22 mouse cellular contexts compared by ENCODE assay signal in the genomic region with DNA sequence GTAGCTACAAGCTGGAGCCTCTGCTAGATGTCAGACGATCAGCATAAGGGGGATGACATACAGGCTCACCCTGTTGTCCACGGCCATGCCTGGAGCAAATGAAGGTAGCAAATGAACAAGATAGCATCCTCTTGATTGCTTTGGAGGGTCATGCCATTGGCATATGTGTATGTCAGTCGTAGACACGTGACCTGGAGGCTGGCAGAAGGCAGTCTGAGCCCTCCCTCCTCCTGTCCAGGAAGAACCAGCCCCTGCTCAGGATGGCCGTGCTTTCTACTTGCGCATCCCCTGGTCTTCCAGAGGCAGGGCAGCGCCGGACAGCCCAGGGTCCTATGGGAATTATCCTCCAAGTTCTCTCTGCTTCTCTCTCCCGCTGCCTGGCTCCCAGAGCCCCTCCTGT. TPM values are rescaled to one million over a fixed set of nuclear protein-coding genes. Genes with fewer than 3 reads are reported as not detected.
DNase-seq lines count a peak whose midpoint lies in the region; ATAC-seq and TF ChIP-seq lines count a peak whose summit lies in the region.
"Had no signal": no experiment of that assay in that cellular context is flagged by ENCODE, and none has a peak within 500 bp of the region (broad histone marks: within the 10 kb centered on the region; RNA-seq: fewer than 3 reads in every experiment).

No protein-coding gene starts in this region.

- TF ChIP-seq CTCF in MEL (IDR thresholded peaks at IDR 0.05 in 2 of 3, conservative IDR thresholded peaks at IDR 0.05 in 1 of 3; ENCODE audit: control insufficient read depth in 1 of 3, insufficient read depth in 1 of 3, low read depth in 2 of 3, low read length in 3 of 3, poor library complexity in 1 of 3, severe bottlenecking in 1 of 3): no peak
- no peak for TF ChIP-seq CTCF in liver, postnatal 0 days (IDR thresholded peaks at IDR 0.05; ENCODE audit: low read depth)

- H3K27me3 ChIP-seq in midbrain, embryonic 10.5 days (ENCODE audit: low read depth, poor library complexity, severe bottlenecking): peaks cover 89% of the 10 kb centered on the region
- peaks cover 6% of the 10 kb centered on the region; the same call in 1 of the 2 replicates for H3K27me3 ChIP-seq in midbrain, embryonic 15.5 days (replicated peaks)
- peaks cover 28% of the 10 kb centered on the region in 2 experiments for H3K27me3 ChIP-seq in MEL (ENCODE audit: control insufficient read depth in 1 of 2, insufficient read depth in 2 of 2, low read length in 2 of 2)
- H3K27me3 ChIP-seq in forebrain, embryonic 15.5 days: no peaks in the 10 kb centered on the region
- no peaks in the 10 kb centered on the region for H3K27me3 ChIP-seq in stomach, embryonic 16.5 days (ENCODE audit: control insufficient read depth, insufficient read depth, low read length)
- H3K27me3 ChIP-seq in liver, postnatal 0 days (ENCODE audit: insufficient read depth, low read length): peaks cover 4% of the 10 kb centered on the region; the same call in 1 of the 2 replicates

- H3K36me3 ChIP-seq in midbrain, embryonic 10.5 days: no peaks in the 10 kb centered on the region
- peaks cover 10% of the 10 kb centered on the region; the same call in 1 of the 2 replicates for H3K36me3 ChIP-seq in midbrain, embryonic 15.5 days (replicated peaks)
- H3K36me3 ChIP-seq in MEL (ENCODE audit: control insufficient read depth in 1 of 2, insufficient read depth in 2 of 2, low read length in 2 of 2): peaks cover 0 to 3% of the 10 kb centered on the region in 2 experiments; a peak in 1 of 4 replicates
- peaks cover 18% of the 10 kb centered on the region for H3K36me3 ChIP-seq in forebrain, embryonic 15.5 days
- no peaks in the 10 kb centered on the region for H3K36me3 ChIP-seq in stomach, embryonic 16.5 days (ENCODE audit: control insufficient read depth, insufficient read depth, low read length)
- no peaks in the 10 kb centered on the region for H3K36me3 ChIP-seq in liver, postnatal 0 days (replicated peaks; ENCODE audit: insufficient read depth, low read length)
- H3K36me3 ChIP-seq: heart, embryonic 13.5 days; limb, embryonic 10.5 days; liver, embryonic 12.5 days; lung, embryonic 15.5 days had no signal

- no peak overlapping the region for H3K9ac ChIP-seq in midbrain, embryonic 15.5 days
- H3K9ac ChIP-seq in MEL (ENCODE audit: control insufficient read depth, low read depth, low read length, poor library complexity, severe bottlenecking): no peak overlapping the region
- H3K9ac ChIP-seq in forebrain, embryonic 15.5 days (replicated peaks): 0 out of 2 replicates have a peak overlapping the region, but pooled peaks have one; percentile 4
- H3K9ac ChIP-seq in stomach, embryonic 16.5 days (ENCODE audit: low read length): 0 out of 2 replicates have a peak overlapping the region, but pooled peaks have one; percentile 7
- H3K9ac ChIP-seq in liver, postnatal 0 days (replicated peaks): no peak overlapping the region
- H3K9ac ChIP-seq: liver, embryonic 12.5 days; lung, embryonic 15.5 days; neural tube, embryonic 12.5 days had no signal

- no peaks in the 10 kb centered on the region for H3K9me3 ChIP-seq in midbrain, embryonic 10.5 days (replicated peaks)
- H3K9me3 ChIP-seq in midbrain, embryonic 15.5 days: no peaks in the 10 kb centered on the region
- no peaks in the 10 kb centered on the region for H3K9me3 ChIP-seq in MEL (replicated peaks; ENCODE audit: insufficient read depth, low read length)
- H3K9me3 ChIP-seq in forebrain, embryonic 15.5 days: no peaks in the 10 kb centered on the region
- no peaks in the 10 kb centered on the region for H3K9me3 ChIP-seq in stomach, embryonic 16.5 days (replicated peaks; ENCODE audit: control insufficient read depth, low read length)
- H3K9me3 ChIP-seq in liver, postnatal 0 days (ENCODE audit: low read length): no peaks in the 10 kb centered on the region
- H3K9me3 ChIP-seq: heart, embryonic 13.5 days; limb, embryonic 10.5 days; liver, embryonic 12.5 days; lung, embryonic 15.5 days; neural tube, embryonic 12.5 days had no signal

- TF ChIP-seq RAD21 in MEL (IDR thresholded peaks at IDR 0.05; ENCODE audit: low read depth, low read length): no peak

- no peak for DNase-seq in midbrain, embryonic 10.5 days (ENCODE audit: low spot score)
- DNase-seq in MEL (ENCODE audit: low read depth, low spot score): no peak
- DNase-seq in left cerebral cortex, adult 9 months (ENCODE audit: low spot score in 2 of 2): no peak
- no peak for DNase-seq in liver, postnatal 0 days
- DNase-seq: adrenal gland, adult 2 months; cerebellum, adult 11 months; heart, postnatal 4 days; midbrain, embryonic 14.5 days; right cerebral cortex, postnatal 14 days; thymus, adult 18-20 months had no signal

- H3K79me2 ChIP-seq in MEL (ENCODE audit: control insufficient read depth, insufficient read depth, low read length, poor library complexity): no peaks in the 10 kb centered on the region

- 76% methylated on average over 9 of the region's 9 CpGs for WGBS in midbrain, embryonic 10.5 days
- 61% methylated on average over 9 of the region's 9 CpGs for WGBS in midbrain, embryonic 15.5 days
- WGBS in forebrain, embryonic 15.5 days: 75% methylated on average over 9 of the region's 9 CpGs
- whole genome bisulfite sequencing in stomach, embryonic 16.5 days: 65% methylated on average over 9 of the region's 9 CpGs
- 76% methylated on average over 9 of the region's 9 CpGs for WGBS in liver, postnatal 0 days (ENCODE audit: insufficient replicate concordance)

- no peak for TF ChIP-seq EP300 in MEL (IDR thresholded peaks at IDR 0.05; ENCODE audit: low read depth in 1 of 2, low read length in 2 of 2)
- TF ChIP-seq EP300 in liver, postnatal 0 days (IDR thresholded peaks at IDR 0.05; ENCODE audit: low read depth): no peak

- TF ChIP-seq POLR2A in MEL (IDR thresholded peaks at IDR 0.05; ENCODE audit: control insufficient read depth in 1 of 2, insufficient read depth in 1 of 2, low read depth in 1 of 2, low read length in 2 of 2, poor library complexity in 1 of 2): no peak

- H3K4me3 ChIP-seq in midbrain, embryonic 10.5 days: no peak overlapping the region
- no peak overlapping the region for H3K4me3 ChIP-seq in midbrain, embryonic 15.5 days
- no peak overlapping the region for H3K4me3 ChIP-seq in MEL (ENCODE audit: control insufficient read depth in 1 of 2, insufficient read depth in 1 of 2, low read depth in 2 of 2, low read length in 2 of 2)
- H3K4me3 ChIP-seq in forebrain, embryonic 15.5 days: no peak overlapping the region
- H3K4me3 ChIP-seq in stomach, embryonic 16.5 days (replicated peaks; ENCODE audit: low read length): no peak overlapping the region
- no peak overlapping the region for H3K4me3 ChIP-seq in liver, postnatal 0 days (ENCODE audit: low read depth, low read length)
- H3K4me3 ChIP-seq: erythroblast, embryonic 14.5 days; heart, embryonic 13.5 days; limb, embryonic 10.5 days; liver, embryonic 12.5 days; lung, embryonic 15.5 days; neural tube, embryonic 12.5 days had no signal

- H3K4me1 ChIP-seq in midbrain, embryonic 10.5 days: peaks cover 24% of the 10 kb centered on the region
- H3K4me1 ChIP-seq in midbrain, embryonic 15.5 days: peaks cover 17% of the 10 kb centered on the region
- H3K4me1 ChIP-seq in MEL (ENCODE audit: control insufficient read depth in 1 of 2, insufficient read depth in 2 of 2, low read length in 2 of 2): no peaks in the 10 kb centered on the region
- peaks cover 69% of the 10 kb centered on the region for H3K4me1 ChIP-seq in forebrain, embryonic 15.5 days
- no peaks in the 10 kb centered on the region for H3K4me1 ChIP-seq in stomach, embryonic 16.5 days (ENCODE audit: control insufficient read depth, insufficient read depth, low read length)
- H3K4me1 ChIP-seq in liver, postnatal 0 days (ENCODE audit: insufficient read depth): no peaks in the 10 kb centered on the region; the same call in 1 of the 2 replicates
- H3K4me1 ChIP-seq: limb, embryonic 10.5 days; liver, embryonic 12.5 days; lung, embryonic 15.5 days had no signal

- no peak for ATAC-seq in midbrain, embryonic 15.5 days (replicated peaks)
- no peak for ATAC-seq in forebrain, embryonic 15.5 days (replicated peaks)
- no peak for ATAC-seq in stomach, embryonic 16.5 days (ENCODE audit: insufficient read depth, low FRiP score)
- no peak for ATAC-seq in liver, postnatal 0 days
- ATAC-seq: CD4-positive, CD25-positive, alpha-beta regulatory T cell, adult 4 months; intestine, postnatal 0 days; liver, embryonic 12.5 days had no signal

- no peak overlapping the region for H3K4me2 ChIP-seq in midbrain, embryonic 15.5 days
- no peak overlapping the region for H3K4me2 ChIP-seq in forebrain, embryonic 15.5 days (replicated peaks)
- no peak overlapping the region for H3K4me2 ChIP-seq in stomach, embryonic 16.5 days (ENCODE audit: low read depth, low read length)
- H3K4me2 ChIP-seq in liver, postnatal 0 days (ENCODE audit: low read depth, low read length): no peak overlapping the region
- H3K4me2 ChIP-seq: heart, embryonic 13.5 days; liver, embryonic 12.5 days; lung, embryonic 15.5 days; neural tube, embryonic 12.5 days had no signal

- peak overlapping the region; percentile 43; the same call in 1 of the 2 replicates for H3K27ac ChIP-seq in midbrain, embryonic 10.5 days (replicated peaks)
- no peak overlapping the region for H3K27ac ChIP-seq in midbrain, embryonic 15.5 days
- H3K27ac ChIP-seq in MEL (ENCODE audit: control insufficient read depth, low read depth, low read length): no peak overlapping the region
- peak overlapping the region; percentile 65 for H3K27ac ChIP-seq in forebrain, embryonic 15.5 days (replicated peaks)
- H3K27ac ChIP-seq in stomach, embryonic 16.5 days (ENCODE audit: low read length): no peak overlapping the region
- H3K27ac ChIP-seq in liver, postnatal 0 days (ENCODE audit: low read depth): no peak overlapping the region
- H3K27ac ChIP-seq: heart, embryonic 13.5 days; limb, embryonic 10.5 days; liver, embryonic 12.5 days; lung, embryonic 15.5 days; macrophage; neural tube, embryonic 12.5 days had no signal

RNA-seq across cellular contexts. Expression of gene Phf12, which starts 23.6 kb away (rescaled TPM):
- polyA plus RNA-seq in midbrain, embryonic 10.5 days (2016; fragmentation: Nextera tagmentation; extraction: Ambion mirVana): 15.8 and 19.0 TPM in 2 replicates
- 19.2 and 20.7 TPM in 2 replicates for polyA plus RNA-seq in midbrain, embryonic 15.5 days (2015; fragmentation: Nextera tagmentation; extraction: Ambion mirVana)
- total RNA-seq in MEL (2012; rRNA removed): 19.2 and 20.7 TPM in 2 replicates
- 10 to 100 TPM; 43.8 to 56.9 TPM for polyA plus RNA-seq in MEL (2012; ENCODE audit: insufficient read depth in 1 of 2, insufficient read length in 2 of 2, low read depth in 1 of 2, low replicate concordance in 2 of 2, missing spikeins in 1 of 2)
- 22.5 and 26.0 TPM in 2 replicates for polyA plus RNA-seq in forebrain, embryonic 15.5 days (2015; fragmentation: Nextera tagmentation; extraction: Ambion mirVana)
- polyA plus RNA-seq in stomach, embryonic 16.5 days (2015; fragmentation: Nextera tagmentation; extraction: Ambion mirVana): 10.9 and 11.5 TPM in 2 replicates
- 5.0 and 5.1 TPM in 2 replicates for polyA plus RNA-seq in liver, postnatal 0 days (2015; fragmentation: Nextera tagmentation; extraction: Ambion mirVana)

RNA-seq across cellular contexts. Expression of gene Sez6, which starts 28.3 kb away (rescaled TPM):
- polyA plus RNA-seq in midbrain, embryonic 10.5 days (2016; fragmentation: Nextera tagmentation; extraction: Ambion mirVana): 3.5 and 7.1 TPM in 2 replicates
- 159 and 162 TPM in 2 replicates for polyA plus RNA-seq in midbrain, embryonic 15.5 days (2015; fragmentation: Nextera tagmentation; extraction: Ambion mirVana)
- 0.04 and 0.07 TPM in 2 replicates for total RNA-seq in MEL (2012; rRNA removed)
- polyA plus RNA-seq in MEL (2012; ENCODE audit: insufficient read depth in 1 of 2, insufficient read length in 2 of 2, low read depth in 1 of 2, low replicate concordance in 2 of 2, missing spikeins in 1 of 2): not detected
- polyA plus RNA-seq in forebrain, embryonic 15.5 days (2015; fragmentation: Nextera tagmentation; extraction: Ambion mirVana): 243 and 249 TPM in 2 replicates
- polyA plus RNA-seq in stomach, embryonic 16.5 days (2015; fragmentation: Nextera tagmentation; extraction: Ambion mirVana): 2.0 and 2.3 TPM in 2 replicates
- polyA plus RNA-seq in liver, postnatal 0 days (2015; fragmentation: Nextera tagmentation; extraction: Ambion mirVana): not detected in 2 replicates
- polyA plus RNA-seq: CD4-positive, CD25-positive, alpha-beta regulatory T cell, adult 4 months; erythroblast, embryonic 14.5 days; macrophage had no signal

Comparison
In these comparisons a context has a peak if more than half of its experiments do, and no peak if none do; other contexts are left out.
1. H3K27ac ChIP-seq: peak in midbrain, embryonic 10.5 days (single experiment) and forebrain, embryonic 15.5 days (single experiment); none in midbrain, embryonic 15.5 days (single experiment), MEL (single experiment), stomach, embryonic 16.5 days (single experiment) and liver, postnatal 0 days (single experiment).
2. H3K9ac ChIP-seq: peak in forebrain, embryonic 15.5 days (single experiment) and stomach, embryonic 16.5 days (single experiment); none in midbrain, embryonic 15.5 days (single experiment), MEL (single experiment) and liver, postnatal 0 days (single experiment).